Mouse (Mus musculus): ENCODE data around the gene Cyfip1.
"Not testable (repeated sequence)": the region's sequence is repeated elsewhere in the genome, so short reads cannot be mapped to it uniquely, and the experiment has no call there.

Gene Cyfip1

GRCm38 (mm10) chr7:55865044-55865443 lies 23.5 kb downstream of the Cyfip1 start:
- no peak for DNase-seq (ENCODE audit: low read depth, low spot score)

DNA sequence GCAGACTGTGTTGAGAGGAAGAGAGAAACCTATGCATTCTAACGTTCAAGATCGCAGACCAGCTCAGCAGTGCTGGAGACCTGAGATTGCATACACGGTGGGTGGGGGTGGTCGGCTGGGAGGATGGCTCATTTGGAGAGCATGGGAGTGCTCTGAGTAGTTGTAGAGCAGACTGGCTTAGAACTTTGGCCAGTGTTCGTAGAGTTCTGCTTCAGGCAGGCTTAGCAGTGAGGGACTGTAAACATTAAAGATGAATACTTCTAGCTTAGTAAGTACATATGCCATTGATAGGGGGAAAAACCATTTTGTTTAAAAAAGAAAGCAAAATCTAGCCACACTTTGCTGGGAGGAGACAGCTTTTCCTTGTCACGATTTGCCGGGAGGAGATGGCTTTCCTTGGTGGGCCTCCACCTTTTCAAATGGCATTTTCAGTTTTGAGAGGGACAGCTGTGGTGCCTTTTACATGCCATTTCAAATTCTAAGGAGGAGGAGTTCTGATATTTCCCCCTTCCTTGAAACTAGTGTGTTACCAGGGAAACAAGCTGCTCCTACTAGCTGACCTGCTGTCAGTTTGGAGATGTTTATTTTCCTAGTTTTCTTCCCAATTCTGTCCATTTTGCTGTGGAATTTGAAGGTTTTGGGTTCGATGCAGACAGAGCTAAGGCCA lies 24.3 kb downstream of the Cyfip1 start:
- DNase-seq (ENCODE audit: low read depth, low spot score): no peak

GRCm38 (mm10) chr7:55868247-55868646 lies 26.7 kb downstream of the Cyfip1 start:
- DNase-seq (ENCODE audit: low read depth, low spot score): no peak

DNA sequence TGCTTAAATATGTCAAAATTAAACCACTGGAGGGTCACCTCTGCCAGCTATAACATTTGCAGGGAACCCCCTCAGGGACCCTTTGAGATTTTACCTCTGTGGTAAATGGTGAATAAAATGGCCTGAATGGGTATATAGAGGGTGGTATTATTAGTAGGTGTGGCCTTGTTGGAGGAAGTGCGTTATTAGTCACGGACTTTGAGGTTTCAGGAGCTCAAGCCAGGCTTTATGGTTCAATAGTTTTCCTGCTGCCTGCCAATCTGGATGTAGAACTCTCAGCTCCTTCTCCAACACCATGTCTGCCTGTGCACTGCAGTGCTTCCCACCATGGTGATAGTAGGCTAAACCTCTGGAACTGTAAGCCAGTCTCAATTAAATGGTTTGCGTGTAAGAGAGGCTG lies 27.7 kb downstream of the Cyfip1 start:
- no peak for DNase-seq (ENCODE audit: low read depth, low spot score)

DNA sequence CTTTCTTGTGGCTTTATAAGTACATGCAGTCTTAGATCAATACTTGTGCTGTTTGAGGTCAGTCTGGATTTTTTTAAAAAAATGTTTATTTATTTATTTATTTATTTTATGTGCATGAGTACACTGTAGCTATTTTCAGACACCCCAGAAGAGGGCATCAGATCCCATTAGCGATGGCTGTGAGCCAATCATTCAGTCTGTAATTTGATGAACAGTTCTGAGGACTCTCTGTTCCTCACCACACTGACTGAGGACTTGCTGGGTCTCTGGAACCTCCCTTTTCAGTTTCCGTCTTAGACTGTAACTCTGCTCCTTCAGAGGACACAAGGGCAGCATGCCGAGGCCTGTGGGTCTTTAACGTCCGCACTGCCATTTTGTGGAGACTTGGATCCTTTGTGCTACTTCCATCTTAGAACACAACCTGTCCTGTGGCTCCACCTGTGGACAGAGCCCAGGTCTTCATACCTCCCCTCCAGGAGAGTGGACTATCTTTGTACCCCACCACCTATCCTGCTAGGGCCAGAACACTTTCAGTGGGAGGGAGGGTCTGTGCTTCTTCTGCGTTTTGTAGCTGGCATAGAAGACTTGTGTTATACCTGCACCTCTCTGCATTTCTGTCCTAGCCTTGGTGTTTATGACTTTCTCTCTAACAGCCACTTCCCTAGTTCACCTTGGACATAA lies 28.9 kb downstream of the Cyfip1 start:
- no peak for DNase-seq (ENCODE audit: low read depth, low spot score)

GRCm38 (mm10) chr7:55871476-55871875 lies 29.9 kb downstream of the Cyfip1 start:
- no peak for DNase-seq (ENCODE audit: low read depth, low spot score)

DNA sequence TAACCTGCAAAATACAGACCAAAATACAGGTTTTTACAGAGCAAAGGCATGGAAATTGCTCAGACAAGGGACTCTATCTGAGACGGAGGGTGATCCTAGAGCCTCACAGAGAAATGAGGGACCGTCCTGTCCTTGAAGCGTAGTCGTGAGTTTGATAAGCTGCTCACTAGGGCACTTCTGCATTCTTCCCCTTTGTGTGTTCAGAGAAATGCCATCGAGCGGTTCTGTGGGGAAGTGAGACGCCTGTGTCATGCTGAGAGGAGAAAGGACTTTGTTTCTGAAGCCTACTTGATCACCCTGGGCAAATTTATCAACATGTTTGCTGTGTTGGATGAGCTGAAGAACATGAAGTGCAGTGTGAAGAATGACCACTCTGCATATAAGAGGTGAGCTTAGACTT lies 33.2 kb downstream of the Cyfip1 start:
- no peak for DNase-seq (ENCODE audit: low read depth, low spot score)

DNA sequence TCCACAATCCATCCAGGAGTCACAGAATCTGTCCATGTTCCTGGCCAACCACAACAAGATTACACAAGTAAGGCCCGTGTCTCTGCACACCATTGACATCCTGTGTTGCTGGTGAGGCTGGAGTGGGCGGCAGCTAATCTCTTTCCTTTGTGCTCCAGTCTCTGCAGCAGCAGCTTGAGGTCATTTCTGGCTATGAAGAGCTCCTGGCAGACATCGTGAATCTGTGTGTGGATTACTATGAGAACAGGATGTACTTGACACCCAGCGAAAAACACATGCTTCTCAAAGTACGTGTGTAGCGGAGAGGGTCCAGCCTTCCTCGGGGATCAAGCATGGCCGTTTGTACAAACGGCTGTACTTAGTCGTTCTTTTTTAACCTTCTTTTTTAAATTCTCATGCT lies 36.2 kb downstream of the Cyfip1 start:
- no peak for DNase-seq (ENCODE audit: low read depth, low spot score)

DNA sequence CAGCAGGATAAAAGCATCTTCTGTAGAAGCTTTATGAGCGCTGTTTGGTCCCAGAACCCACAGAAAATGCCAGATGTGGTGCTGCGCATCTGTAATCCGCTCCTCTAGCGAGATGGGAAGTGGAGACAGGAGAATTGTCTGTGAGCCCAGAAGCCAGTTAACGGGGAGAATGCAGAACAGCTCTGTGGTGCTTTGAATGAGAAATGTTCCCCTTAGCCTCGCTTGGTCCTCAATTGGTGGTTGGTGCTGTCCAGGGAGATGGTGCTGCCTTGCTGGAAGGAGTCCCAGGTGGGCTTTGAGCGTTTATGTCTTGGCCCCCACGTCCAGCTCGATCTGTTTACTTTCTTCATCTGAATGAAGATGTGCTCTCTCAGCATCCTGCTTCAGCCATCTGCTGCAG lies 39.3 kb downstream of the Cyfip1 start:
- DNase-seq (ENCODE audit: low read depth, low spot score): no peak

- DNase-seq (ENCODE audit: low read depth, low spot score): no peak
Measured at GRCm38 (mm10) chr7:55888603-55889002, 47.1 kb downstream of the Cyfip1 start.

DNA sequence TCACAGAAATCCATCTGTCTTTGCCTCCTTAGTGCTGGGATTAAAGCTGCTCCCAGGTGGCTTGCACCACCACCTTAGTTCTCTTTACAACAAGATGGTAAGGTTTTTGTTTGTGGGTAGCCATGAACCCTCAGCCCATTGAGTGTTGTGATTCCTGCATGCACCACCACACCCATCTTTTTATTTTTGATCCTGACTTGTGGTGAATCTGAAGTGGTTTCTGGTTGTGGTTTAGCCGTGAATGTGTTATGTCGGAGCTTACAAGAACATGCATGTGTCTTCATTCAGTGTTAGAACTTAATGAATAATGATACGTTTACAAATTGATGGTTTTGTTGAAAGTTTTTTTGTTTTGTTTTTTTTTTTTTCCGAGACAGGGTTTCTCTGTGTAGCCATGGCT lies 48.5 kb downstream of the Cyfip1 start:
- no peak for DNase-seq (ENCODE audit: low read depth, low spot score)

DNA sequence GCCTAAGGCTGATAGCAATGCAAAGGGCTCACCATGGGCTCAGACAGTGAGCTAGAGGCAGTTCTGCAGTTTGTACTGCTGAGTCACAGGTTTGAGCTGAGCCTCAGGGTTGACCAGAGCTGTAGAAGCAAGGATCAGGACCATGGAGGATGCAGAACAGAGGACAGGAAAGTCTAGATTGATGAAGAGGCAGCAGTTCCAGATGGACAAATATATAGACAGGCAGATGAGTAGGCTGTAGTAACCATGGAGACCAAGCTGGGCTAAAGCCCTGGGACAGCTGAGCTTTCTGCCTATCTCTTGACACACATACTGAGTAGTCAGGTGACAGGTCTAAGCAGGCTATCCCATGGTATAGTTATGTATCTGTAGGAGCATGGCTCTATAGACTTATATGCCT lies 49.2 kb downstream of the Cyfip1 start:
- no peak for DNase-seq (ENCODE audit: low read depth, low spot score)

DNA sequence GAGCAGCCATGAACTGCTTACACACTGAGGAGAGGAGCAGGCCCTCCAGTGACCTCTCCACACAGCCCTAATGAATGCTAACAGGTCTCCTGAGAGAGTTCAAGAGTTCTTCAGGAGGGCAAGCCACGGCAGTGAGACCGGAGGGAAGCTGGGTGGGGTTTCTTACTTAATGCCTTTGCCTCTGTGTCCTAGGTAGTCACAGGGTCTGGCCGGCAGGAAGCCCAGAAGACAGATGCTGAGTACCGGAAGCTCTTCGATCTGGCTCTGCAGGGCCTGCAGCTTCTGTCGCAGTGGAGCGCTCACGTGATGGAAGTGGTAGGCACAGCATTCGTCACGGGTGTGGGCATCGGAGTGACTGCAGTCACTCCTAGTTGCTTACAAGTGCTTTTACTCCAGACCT lies 50.3 kb downstream of the Cyfip1 start:
- DNase-seq (ENCODE audit: low read depth, low spot score): no peak

DNA sequence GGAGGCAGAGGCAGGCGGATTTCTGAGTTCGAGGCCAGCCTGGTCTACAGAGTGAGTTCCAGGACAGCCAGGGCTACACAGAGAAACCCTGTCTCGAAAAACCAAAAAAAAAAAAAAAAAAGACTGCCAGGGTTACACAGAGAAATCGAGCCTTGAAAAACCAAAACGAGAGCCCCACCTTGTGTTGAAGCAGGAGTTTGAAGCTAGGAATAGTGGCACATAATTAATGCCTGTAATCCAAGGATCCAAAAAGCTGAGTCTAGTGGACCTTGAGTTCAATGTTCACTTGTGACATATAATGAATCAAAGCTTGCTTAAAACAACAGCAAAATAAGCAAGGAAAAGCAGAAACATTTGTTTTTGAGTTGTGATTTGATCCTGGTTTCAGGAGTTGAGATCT lies 62.2 kb downstream of the Cyfip1 start:
- no peak for DNase-seq (ENCODE audit: low read depth, low spot score)

GRCm38 (mm10) chr7:55905449-55905848 lies 63.9 kb downstream of the Cyfip1 start:
- DNase-seq (ENCODE audit: low read depth, low spot score): no peak

DNA sequence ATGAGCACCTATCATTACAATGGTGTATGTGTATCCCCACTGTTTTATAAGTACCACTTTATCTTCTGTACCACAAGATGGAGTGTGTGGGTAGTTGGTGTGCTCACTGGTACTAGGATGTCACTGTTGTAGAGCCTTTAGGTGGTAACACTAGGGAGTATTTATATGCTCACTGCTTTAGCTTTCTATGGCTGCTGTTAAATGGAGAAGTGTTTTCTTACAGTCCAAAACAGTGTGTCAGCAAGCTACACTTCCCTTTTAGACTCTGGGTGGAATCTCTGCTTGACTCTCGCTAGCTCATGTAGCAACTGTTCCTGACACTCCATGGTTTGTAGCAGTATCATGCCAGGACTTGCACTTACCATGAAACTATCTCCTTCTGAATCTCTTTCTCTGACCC lies 68.0 kb downstream of the Cyfip1 start:
- no peak for DNase-seq (ENCODE audit: low read depth, low spot score)

DNA sequence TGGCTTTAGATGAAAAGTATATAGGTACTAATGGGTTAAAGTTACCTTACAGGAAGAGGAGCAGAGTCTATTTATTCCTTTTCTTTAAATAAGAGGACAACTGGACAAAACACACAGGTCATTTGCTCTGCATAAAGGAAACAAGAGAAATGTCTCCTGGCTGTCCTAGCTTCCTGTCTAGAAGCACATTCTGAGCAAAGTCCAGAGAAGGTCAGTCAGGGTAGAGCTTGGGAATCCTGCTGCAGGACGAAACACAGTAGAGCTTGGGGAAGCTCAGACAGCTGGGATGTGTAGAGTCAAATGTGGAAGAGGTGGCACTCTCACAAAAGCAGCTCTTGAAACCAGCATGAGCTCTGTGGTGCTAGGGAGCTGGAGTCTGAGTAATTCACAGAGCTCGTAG lies 68.8 kb downstream of the Cyfip1 start:
- no peak for DNase-seq (ENCODE audit: low read depth, low spot score)

DNA sequence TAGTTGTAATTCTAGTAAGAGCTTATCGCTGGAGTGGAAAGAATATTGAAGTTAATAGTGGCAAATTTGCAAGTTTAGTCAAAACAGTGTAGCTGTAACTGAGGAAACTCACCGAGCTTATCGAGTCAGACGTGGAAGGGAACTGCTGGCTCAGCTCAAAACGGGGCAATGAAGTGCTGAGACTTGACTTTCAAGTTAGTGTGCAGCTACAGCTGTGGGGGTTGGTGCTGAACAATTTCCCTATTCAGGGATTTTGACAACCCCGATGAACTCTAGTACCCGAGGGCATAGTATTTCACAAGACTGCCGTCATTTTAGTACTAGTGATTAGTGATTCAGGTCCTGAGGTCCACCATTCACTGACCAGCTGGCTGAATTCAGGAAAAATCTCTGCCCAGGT lies 69.8 kb downstream of the Cyfip1 start:
- no peak for DNase-seq (ENCODE audit: low read depth, low spot score)

DNA sequence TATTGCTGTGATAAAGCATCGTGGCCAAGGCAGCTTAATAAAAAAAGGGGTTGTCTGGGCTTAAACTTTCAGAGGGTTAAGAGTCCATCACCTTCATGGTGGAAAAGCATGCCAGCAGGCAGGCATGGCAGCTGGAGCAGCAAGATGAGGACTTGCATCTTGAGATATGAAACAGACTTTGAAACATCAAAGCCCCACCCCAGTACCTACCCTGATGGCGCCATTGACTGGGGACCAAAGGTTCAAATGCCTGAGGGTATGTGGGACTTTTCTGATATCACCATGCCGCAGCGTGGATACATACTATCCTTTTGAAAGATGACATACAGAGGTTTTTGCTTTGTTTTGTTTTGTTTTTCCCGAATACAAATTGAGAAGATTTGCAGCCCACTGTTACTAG lies 70.6 kb downstream of the Cyfip1 start:
- DNase-seq (ENCODE audit: low read depth, low spot score): no peak

GRCm38 (mm10) chr7:55918365-55918764 lies 76.8 kb downstream of the Cyfip1 start:
- DNase-seq (ENCODE audit: low read depth, low spot score): not testable (repeated sequence)

DNA sequence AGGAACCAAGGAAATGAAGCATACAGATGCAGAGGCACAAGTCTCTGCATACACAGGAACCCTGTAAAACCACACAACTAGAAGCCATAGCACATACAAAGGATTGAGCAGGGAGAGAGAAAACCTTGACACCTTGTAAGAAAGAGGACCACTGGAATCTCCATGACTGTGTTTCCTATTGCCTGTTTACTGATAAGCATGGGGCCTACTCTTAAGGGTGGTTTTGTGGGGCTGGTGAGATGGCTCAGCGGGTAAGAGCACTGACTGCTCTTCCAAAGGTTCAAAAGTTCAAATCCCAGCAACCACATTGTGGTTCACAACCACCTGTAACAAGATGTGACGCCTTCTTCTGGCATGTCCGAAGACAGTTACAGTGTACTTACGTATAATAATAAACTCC lies 85.7 kb downstream of the Cyfip1 start:
- DNase-seq (ENCODE audit: low read depth, low spot score): no peak

DNA sequence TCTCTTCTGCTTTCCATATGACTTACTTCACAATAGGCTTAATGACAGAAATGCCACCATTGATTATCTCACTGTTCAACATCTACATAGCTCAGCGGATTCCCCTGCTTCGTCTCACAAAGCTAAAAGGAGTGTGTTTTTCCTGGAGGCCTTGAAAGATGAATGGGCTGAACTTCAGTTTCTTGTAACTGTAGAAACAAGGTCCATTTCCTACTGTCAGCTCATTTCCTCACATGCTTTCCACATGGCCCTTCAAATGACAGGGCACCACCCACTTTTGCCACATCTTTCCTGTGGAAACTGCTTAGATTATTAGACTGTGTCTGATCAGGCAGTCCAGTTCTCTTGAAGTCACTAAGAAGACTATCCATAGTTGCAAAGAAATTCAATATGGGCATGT lies 87.1 kb downstream of the Cyfip1 start:
- DNase-seq (ENCODE audit: low read depth, low spot score): no peak

DNA sequence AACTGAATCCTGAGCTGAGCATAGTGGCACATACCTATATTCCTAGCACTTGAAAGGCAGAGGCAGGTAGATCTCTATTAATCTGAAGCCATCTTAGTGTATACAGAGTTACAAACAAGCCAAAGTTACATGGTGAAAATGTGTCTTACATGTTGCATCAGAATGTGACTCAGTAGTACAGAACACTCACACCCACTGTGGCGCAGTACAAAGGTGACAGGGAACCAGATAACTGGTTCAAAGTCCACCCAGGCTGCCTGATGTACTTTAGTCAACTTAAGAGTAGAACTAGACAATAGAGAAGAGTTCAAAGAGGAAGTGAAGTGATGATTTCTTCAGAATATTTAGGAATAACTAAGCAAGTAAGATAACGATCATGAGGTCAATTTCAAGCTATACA lies 93.5 kb downstream of the Cyfip1 start:
- no peak for DNase-seq (ENCODE audit: low read depth, low spot score)

DNA sequence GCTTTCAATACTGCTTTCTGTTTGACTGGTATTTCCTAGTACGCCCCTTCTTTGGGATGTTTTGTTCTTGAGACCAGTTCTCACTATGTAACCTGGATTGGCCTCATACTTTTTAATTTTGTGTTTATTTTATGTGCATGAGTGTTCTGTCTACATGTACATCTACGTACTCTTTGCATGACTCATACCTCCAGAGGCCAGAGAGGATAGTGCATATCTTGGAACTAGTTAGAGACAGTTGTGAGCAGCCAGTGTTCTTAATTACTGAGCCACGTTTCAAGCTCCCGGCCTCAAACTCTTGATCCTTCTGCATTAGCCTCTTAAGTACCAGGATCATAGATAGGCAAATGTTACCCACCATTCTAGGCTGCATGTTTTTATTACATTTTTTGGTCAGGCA lies 96.8 kb downstream of the Cyfip1 start:
- no peak for DNase-seq (ENCODE audit: low read depth, low spot score)

Measured in c-Kit-negative CD71-positive TER-119-positive erythroid progenitor cells, embryonic 14.5 days (primary cell).